In the genomic region with DNA sequence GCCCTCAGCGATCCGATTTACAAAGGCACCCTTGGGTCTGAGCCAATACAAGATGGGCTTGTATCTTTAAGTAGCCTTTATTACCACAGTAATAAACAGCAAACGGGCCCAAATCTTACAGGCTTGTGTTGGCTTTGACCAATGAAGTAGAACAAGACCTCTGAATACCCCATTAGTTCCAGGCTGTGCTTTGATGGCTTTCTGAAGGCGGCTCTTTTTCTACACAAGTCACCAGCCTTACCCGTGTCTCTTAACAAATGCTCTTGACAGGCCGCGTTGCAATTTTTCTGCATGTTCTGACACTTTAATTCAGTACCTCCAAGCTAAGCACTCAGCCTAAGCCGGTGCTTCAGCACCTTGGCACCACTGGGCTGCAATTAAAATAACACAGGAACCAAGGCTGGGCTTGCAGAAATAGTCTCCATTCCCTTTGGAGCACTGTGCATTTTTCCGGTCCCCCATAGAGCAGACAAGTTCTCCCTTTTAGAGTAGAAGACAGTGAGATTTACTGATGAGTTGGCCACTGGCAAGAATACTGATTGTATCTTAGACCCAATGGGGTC, we compare ENCODE assay signal across 18 mouse cellular contexts.
A peak's percentile ranks its signal among the peaks of the same experiment; 100 is the strongest.
DNase-seq lines count a peak whose midpoint lies in the region; ATAC-seq and TF ChIP-seq lines count a peak whose summit lies in the region.
"Had no signal": no experiment of that assay in that cellular context is flagged by ENCODE, and none has a peak within 500 bp of the region (broad histone marks: within the 10 kb centered on the region; RNA-seq: fewer than 3 reads in every experiment).

No protein-coding gene starts in this region.

- no peak for TF ChIP-seq CTCF in kidney, adult 2 months (conservative IDR thresholded peaks at IDR 0.05; ENCODE audit: insufficient read depth, insufficient read length, low read depth, low read length)

- DNase-seq in forebrain, embryonic 11.5 days (ENCODE audit: low spot score) = no peak
- no peak for DNase-seq in kidney, adult 2 months
- peak; percentile 20 for DNase-seq in retina, embryonic 14.5 days (ENCODE audit: low spot score)
- no peak for DNase-seq in retina, postnatal 1 day
- DNase-seq in testis, postnatal 14 days (ENCODE audit: low spot score) = no peak
- DNase-seq: adrenal gland, postnatal 36 days; cerebellum, adult 2 months; cerebellum, postnatal 36 days; gastrocnemius, postnatal 25 days; thymus, postnatal 14 days had no signal

- no peak for TF ChIP-seq POLR2A in kidney, adult 2 months (IDR thresholded peaks at IDR 0.05; ENCODE audit: low read depth, low read length)

- H3K9ac ChIP-seq in forebrain, embryonic 12.5 days = no peak overlapping the region
- H3K9ac ChIP-seq in forebrain, embryonic 11.5 days (ENCODE audit: low read length) = no peak overlapping the region
- H3K9ac ChIP-seq in kidney, embryonic 16.5 days (replicated peaks; ENCODE audit: low read length) = no peak overlapping the region
- H3K9ac ChIP-seq in neural tube, embryonic 14.5 days (replicated peaks; ENCODE audit: low read depth, low read length) = no peak overlapping the region
- H3K9ac ChIP-seq: embryonic facial prominence, embryonic 12.5 days; limb, embryonic 15.5 days; liver, embryonic 15.5 days had no signal

- H3K27me3 ChIP-seq in forebrain, embryonic 12.5 days = no peaks in the 10 kb centered on the region
- no peaks in the 10 kb centered on the region for H3K27me3 ChIP-seq in forebrain, embryonic 11.5 days (ENCODE audit: control insufficient read depth, insufficient read depth, low read length)
- peaks cover 32% of the 10 kb centered on the region for H3K27me3 ChIP-seq in kidney, embryonic 16.5 days (ENCODE audit: insufficient read depth, low read length)
- H3K27me3 ChIP-seq in kidney, adult 2 months (replicated peaks; ENCODE audit: control insufficient read depth, insufficient read depth, low read length) = no peaks in the 10 kb centered on the region
- H3K27me3 ChIP-seq in neural tube, embryonic 14.5 days (ENCODE audit: control insufficient read depth, insufficient read depth, low read length) = no peaks in the 10 kb centered on the region; the same call in 1 of the 2 replicates
- H3K27me3 ChIP-seq: embryonic facial prominence, embryonic 12.5 days; liver, embryonic 15.5 days had no signal

- H3K27ac ChIP-seq in forebrain, embryonic 12.5 days = no peak overlapping the region
- no peak overlapping the region for H3K27ac ChIP-seq in forebrain, embryonic 11.5 days (ENCODE audit: low read depth, low read length)
- H3K27ac ChIP-seq in kidney, embryonic 16.5 days (ENCODE audit: low read length) = no peak overlapping the region
- no peak overlapping the region for H3K27ac ChIP-seq in kidney, adult 2 months (ENCODE audit: insufficient read depth, low read depth, low read length)
- H3K27ac ChIP-seq in neural tube, embryonic 14.5 days (ENCODE audit: low read depth, low read length) = no peak overlapping the region
- H3K27ac ChIP-seq: embryonic facial prominence, embryonic 12.5 days; limb, embryonic 15.5 days; liver, embryonic 15.5 days had no signal

- no peaks in the 10 kb centered on the region for H3K9me3 ChIP-seq in forebrain, embryonic 12.5 days
- no peaks in the 10 kb centered on the region for H3K9me3 ChIP-seq in forebrain, embryonic 11.5 days (ENCODE audit: control insufficient read depth, low read length)
- H3K9me3 ChIP-seq in kidney, embryonic 16.5 days (ENCODE audit: low read length) = peaks cover 5% of the 10 kb centered on the region; the same call in 1 of the 2 replicates
- H3K9me3 ChIP-seq in neural tube, embryonic 14.5 days (ENCODE audit: control insufficient read depth, low read length) = no peaks in the 10 kb centered on the region
- H3K9me3 ChIP-seq: embryonic facial prominence, embryonic 12.5 days; limb, embryonic 15.5 days; liver, embryonic 15.5 days had no signal

- H3K4me2 ChIP-seq in forebrain, embryonic 12.5 days = no peak overlapping the region
- H3K4me2 ChIP-seq in forebrain, embryonic 11.5 days (ENCODE audit: low read depth, low read length, severe bottlenecking) = no peak overlapping the region
- no peak overlapping the region for H3K4me2 ChIP-seq in kidney, embryonic 16.5 days (replicated peaks; ENCODE audit: low read depth, low read length)
- H3K4me2 ChIP-seq in neural tube, embryonic 14.5 days (ENCODE audit: low read depth, low read length) = no peak overlapping the region
- H3K4me2 ChIP-seq: embryonic facial prominence, embryonic 12.5 days; limb, embryonic 15.5 days; liver, embryonic 15.5 days had no signal

- WGBS in forebrain, embryonic 12.5 days = 25% methylated on average over 9 of the region's 9 CpGs
- WGBS in forebrain, embryonic 11.5 days = 32% methylated on average over 9 of the region's 9 CpGs
- WGBS in kidney, embryonic 16.5 days = 23% methylated on average over 9 of the region's 9 CpGs
- WGBS in kidney, adult 2 months = 37% methylated on average over 9 of the region's 9 CpGs
- 11% methylated on average over 9 of the region's 9 CpGs for WGBS in neural tube, embryonic 14.5 days

- no peak overlapping the region for H3K4me3 ChIP-seq in forebrain, embryonic 12.5 days (replicated peaks)
- no peak overlapping the region for H3K4me3 ChIP-seq in forebrain, embryonic 11.5 days (ENCODE audit: low read depth, low read length)
- no peak overlapping the region for H3K4me3 ChIP-seq in kidney, embryonic 16.5 days (ENCODE audit: low read length)
- H3K4me3 ChIP-seq in kidney, adult 2 months (ENCODE audit: insufficient read depth, low read depth, low read length) = no peak overlapping the region
- H3K4me3 ChIP-seq in neural tube, embryonic 14.5 days (ENCODE audit: low read depth, low read length) = no peak overlapping the region
- H3K4me3 ChIP-seq: embryonic facial prominence, embryonic 12.5 days; erythroblast, embryonic 14.5 days; limb, embryonic 15.5 days; liver, embryonic 15.5 days had no signal

- ATAC-seq in forebrain, embryonic 12.5 days (ENCODE audit: low FRiP score) = peak; percentile 39; the same call in 1 of the 2 replicates
- no peak for ATAC-seq in forebrain, embryonic 11.5 days (replicated peaks; ENCODE audit: low FRiP score)
- peak; percentile 51; the same call in 1 of the 2 replicates for ATAC-seq in kidney, embryonic 16.5 days (ENCODE audit: low FRiP score, low TSS enrichment)
- ATAC-seq in neural tube, embryonic 14.5 days (ENCODE audit: low read depth) = peak; percentile 54

- peaks cover 11% of the 10 kb centered on the region for H3K4me1 ChIP-seq in forebrain, embryonic 12.5 days
- H3K4me1 ChIP-seq in forebrain, embryonic 11.5 days (replicated peaks; ENCODE audit: control insufficient read depth, insufficient read depth, low read length) = no peaks in the 10 kb centered on the region
- H3K4me1 ChIP-seq in kidney, embryonic 16.5 days (ENCODE audit: insufficient read depth, low read length) = peaks cover 12% of the 10 kb centered on the region; the same call in 1 of the 2 replicates
- H3K4me1 ChIP-seq in kidney, adult 2 months (ENCODE audit: control insufficient read depth, insufficient read depth, low read length) = no peaks in the 10 kb centered on the region
- 0 out of 2 replicates have a peak, but pooled peaks cover 3% of the 10 kb centered on the region for H3K4me1 ChIP-seq in neural tube, embryonic 14.5 days (ENCODE audit: control insufficient read depth, insufficient read depth, low read length)
- H3K4me1 ChIP-seq: limb, embryonic 15.5 days; liver, embryonic 15.5 days had no signal

- no peaks in the 10 kb centered on the region for H3K36me3 ChIP-seq in forebrain, embryonic 12.5 days (replicated peaks)
- no peaks in the 10 kb centered on the region for H3K36me3 ChIP-seq in forebrain, embryonic 11.5 days (ENCODE audit: control insufficient read depth, insufficient read depth, low read length)
- H3K36me3 ChIP-seq in kidney, embryonic 16.5 days (ENCODE audit: insufficient read depth, low read length) = no peaks in the 10 kb centered on the region
- no peaks in the 10 kb centered on the region for H3K36me3 ChIP-seq in kidney, adult 2 months (ENCODE audit: control insufficient read depth, insufficient read depth, low read length)
- no peaks in the 10 kb centered on the region for H3K36me3 ChIP-seq in neural tube, embryonic 14.5 days (ENCODE audit: control insufficient read depth, insufficient read depth, low read length)
- H3K36me3 ChIP-seq: embryonic facial prominence, embryonic 12.5 days; G1E; limb, embryonic 15.5 days; liver, embryonic 15.5 days had no signal
